Mouse (Mus musculus) heart, postnatal 14 days (tissue): ENCODE results near the gene Cd109. TPM values are rescaled to one million over a fixed set of nuclear protein-coding genes. Genes with fewer than 3 reads are reported as not detected.

Source experiments
- DNase-seq, 2 experiments: peaks; one replicate each; pipeline ENCODE4 v3.0.0; 2021 to 2022
- intact Hi-C: fragments of 180-260 bp; cut with DNase I; formaldehyde crosslinking; loops from one replicate; pipeline ENCODE4 v1.15.1; 2025
- total RNA-seq, 2 experiments: library from RNA; stranded (reverse); gene quantifications; 2 replicates each; pipeline ENCODE4 v1.2.3; 2021

Gene Cd109
- total RNA-seq, 2 experiments from 2014 or later, result 7.0 to 7.1 TPM

DNA sequence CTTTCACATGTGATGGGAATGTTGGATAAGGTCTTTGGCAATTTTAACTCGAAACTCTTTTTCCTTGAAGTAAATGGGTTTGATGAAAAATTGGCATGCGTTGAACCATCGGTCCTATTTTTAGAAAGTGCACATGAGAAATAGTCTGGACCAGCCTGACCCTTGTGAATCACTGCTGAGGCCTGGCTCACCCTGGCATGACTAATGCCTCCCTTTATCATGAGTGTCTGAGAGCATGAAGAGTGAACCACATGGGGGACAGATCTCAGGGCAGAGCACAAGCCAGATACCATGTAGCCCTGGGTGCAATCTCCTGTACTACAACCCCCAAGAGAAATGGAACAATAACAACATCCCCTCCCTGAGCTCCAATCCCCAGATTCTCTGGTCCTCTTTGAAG lies 18.6 kb downstream of the Cd109 start:
- DNase-seq, result no peak
- intact Hi-C loops, result no loop called here

DNA sequence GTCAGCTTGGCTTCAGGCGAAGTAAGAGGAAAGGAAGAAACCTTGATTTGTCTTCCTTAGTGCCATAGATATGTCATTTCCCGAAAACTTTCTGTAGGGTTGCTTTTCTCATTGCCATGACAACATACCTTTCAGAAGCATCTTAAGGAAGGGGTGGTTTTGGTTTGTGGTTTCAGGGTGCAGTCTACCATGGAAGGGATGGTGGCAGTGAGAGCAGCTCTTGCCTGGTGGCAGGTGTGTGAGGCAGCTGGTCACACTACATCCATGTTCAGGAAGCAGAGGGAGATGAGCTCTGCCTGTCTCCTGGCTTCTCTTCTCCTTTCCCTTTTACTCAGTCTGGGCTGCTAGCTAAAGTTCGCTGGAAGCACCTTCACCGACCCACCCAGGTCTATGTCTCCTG lies 26.0 kb downstream of the Cd109 start:
- intact Hi-C loops, result no loop called here
- no peak for DNase-seq

DNA sequence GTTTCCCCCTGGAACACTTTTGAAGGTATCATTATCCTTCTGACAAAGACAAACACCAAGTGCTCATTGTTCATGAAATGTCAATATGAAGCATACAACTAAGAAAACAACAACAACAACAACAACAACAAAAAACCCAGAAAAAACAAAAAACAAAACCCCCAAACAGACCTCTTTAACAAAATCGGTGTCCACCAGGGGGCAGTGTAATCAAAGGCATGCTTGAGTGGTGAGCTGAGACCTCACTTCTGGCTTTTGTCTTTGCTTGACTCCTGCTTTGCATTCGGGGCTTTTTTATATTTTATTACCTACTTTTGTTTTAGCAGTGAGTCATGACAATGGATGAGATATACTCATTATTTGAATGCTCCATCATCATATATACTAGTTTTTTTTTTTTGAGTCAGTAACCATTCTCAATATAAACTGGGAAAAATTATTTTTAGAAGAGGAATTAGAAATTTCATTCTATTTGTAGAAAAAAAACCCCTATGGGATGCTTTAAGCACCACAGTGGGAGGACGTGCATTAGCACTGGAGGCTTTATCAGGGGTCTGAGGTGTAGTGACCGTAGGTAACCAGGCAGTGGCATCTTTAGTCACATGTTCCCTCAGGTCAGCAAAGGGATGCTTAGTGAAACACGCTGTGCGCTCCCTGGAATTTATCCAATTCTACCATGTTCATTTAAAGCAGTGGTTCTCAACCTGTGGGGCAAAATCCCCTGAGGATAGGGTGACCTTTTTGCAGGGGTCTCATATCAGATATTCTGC lies 30.8 kb downstream of the Cd109 start:
- intact Hi-C loops, result no loop called here

DNA sequence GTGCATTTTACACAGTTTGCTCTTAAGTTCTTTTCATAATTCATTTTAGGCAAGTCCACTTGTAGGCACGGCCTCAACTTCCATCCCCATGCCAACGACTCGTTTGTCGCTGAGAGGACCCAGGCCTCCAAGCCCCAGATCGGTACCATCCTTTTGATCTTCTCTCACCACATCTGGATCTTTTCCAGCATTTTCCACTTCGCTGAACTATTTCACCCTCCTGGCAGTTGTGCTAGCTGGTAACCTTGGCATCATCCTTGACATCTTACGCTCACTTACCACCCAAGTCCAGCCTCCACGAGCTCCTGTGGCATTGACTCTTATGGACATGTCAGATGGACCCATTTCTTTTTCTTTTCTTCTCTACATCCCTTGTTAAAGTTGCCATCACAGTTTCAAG lies 33.3 kb downstream of the Cd109 start:
- intact Hi-C loops, result no loop called here
- DNase-seq, result no peak

More for the DNA sequence above, 30.8 kb downstream of the Cd109 start:
- DNase-seq, result peak; percentile 39 to 71

DNA sequence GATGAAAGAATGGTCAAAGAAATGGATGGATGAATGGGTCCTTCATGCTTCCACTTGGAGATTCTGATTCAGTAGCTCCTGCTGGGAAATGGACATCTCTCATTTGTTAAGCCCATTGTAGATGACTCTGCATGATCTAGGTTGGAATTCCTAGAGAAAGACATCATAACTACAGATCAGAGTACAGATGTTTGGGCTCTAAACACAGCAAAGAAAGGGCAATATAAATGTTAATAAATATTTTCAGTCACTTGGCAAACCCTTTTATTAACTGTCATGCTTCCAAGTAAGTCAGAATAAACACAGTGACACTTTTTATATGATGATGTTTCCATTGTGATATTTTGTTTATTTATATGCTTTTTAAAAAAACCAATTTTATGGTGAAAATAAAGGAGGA lies 34.1 kb downstream of the Cd109 start:
- intact Hi-C loops, result no loop called here
- DNase-seq, result no peak

DNA sequence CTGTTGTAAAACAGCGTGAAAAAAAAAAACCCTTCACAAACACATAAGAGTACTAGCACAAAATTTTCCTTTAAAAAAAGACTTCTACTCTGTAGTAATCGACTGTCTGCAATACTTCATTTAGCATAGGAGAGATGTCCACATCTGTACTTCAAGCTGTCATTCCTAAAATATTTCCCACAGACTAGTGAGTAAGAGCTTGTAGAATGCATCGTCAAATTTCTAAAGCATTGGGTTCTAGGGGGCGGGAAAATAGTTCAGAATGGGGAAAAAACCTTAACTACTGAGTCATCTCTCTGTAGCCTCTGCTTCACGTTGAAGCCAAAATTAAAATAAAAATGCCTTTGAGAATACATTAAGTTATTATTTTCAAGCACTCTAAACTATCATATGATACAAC lies 42.2 kb downstream of the Cd109 start:
- intact Hi-C loops, result no loop called here
- no peak for DNase-seq

DNA sequence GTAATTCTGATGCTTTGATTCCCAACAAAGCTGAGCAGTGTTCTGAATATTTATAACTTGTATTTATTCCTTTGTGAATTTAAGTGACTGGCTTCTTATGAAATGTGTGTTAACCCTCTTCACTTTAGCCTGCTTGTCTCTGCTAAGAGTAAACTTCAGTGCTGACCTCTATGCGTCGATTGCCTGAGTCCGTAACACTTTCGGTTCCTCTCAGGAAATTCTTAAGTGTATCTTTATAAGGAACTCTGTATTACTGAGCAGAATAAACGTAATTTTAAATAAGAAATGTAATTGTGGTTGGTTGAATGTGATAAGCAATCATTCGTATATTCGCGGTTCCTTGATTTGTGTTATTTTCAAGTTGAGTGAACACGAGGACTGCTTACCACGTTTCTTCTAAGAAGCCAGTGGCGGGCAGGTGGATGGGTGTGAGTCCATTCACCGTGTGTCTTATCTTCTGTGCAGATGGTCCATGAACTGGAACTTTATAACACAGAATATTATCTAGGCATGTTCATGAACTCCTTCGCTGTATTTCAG lies 56.2 kb downstream of the Cd109 start:
- no peak for DNase-seq

DNA sequence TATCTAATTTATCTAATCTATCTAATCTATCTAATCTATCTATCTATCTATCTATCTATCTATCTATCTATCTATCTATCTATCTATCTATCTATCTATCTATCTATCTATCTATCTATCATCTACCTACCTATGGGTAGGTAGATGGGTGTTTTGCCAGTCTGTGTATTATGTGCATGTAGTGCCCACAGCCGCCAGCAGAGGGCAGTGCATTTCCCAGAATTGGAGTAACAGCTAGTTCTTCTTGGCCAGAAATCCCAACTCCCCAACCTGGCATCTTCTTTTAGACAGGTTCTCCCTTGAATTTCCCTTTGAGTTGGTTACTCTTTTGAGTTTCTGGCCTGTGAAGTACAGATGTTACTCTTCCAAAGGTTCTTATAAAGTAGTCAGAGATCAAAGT lies 85.3 kb downstream of the Cd109 start:
- DNase-seq, result peak; percentile 53 to 72
- intact Hi-C loops, result no loop called here

More for the DNA sequence above, 56.2 kb downstream of the Cd109 start:
- intact Hi-C loops, result no loop called here

DNA sequence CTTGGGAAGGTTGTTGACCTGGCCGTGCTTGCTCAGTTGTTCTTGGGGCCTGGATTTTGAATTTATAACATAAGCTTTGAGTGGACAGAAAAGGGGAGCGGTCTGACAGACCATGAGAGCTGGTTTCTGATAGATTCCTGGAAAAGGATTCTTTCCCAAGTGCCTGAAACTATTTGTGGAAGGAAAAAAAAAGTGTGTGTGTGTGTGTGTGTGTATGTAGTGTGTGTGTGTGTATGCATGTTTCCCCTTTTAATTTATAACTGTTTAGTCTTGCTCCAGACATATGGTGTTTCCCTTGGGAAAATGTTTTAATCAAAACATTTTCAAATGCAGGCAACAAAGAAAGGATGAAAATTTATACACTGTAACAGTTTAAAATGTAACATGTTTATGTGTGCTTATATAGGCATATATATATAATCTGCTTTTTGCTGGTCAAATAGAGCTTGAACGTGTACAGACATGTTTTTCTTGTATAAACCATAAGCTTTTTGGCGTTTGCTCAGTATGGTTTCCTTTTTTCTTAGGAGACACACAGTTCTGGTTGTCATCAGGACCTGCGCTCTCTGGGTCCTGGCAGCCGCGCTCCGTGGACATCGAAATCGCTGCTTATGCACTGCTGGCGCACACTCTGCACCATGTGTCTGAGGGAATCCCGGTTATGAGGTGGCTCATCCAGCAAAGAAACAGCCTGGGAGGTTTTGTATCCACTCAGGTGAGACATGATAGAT lies 87.3 kb downstream of the Cd109 start:
- DNase-seq, result no peak
- intact Hi-C loops, result no loop called here

DNA sequence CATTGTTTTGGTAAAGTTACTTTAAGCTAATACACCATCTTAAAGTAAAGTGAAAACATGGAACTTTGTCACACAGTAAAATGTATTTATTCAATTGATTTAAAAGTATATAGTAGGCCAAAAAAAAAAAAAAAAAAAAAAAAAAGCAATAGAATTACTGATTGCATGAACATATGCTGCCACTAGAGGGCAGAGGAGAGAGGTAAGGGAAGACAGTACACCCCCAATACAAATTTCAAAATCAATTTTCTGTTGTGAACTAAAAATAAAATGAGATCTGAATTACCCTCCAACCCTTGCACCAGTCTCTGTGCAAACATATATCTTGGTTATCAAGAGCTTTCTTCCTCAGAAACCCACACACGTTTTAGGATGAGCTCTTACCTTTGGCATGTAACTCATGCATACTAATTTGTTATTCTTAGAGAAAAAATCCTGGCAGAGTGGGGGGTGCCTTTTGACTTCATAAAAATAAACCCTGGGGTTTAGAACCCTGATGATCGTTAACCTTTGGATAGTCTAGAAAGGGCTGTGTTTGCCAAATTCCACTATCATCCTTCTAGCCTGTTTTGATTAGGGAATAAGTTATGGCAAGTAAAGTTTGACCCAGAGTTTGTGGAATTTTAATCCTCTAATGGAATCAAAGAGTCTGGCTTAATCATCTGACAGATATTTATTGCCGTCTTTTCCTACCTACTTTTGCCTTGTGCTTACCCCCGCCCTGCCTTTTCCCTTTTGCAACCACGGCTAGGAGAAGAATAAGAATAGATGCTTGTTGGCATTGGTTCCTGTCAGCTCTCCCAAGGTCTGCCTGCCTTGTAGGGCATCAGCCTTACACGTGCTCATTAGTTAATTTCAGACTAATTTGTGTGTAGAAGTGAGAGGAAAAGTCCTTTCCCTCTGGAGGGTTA lies 105.8 kb downstream of the Cd109 start:
- DNase-seq, result no peak

DNA sequence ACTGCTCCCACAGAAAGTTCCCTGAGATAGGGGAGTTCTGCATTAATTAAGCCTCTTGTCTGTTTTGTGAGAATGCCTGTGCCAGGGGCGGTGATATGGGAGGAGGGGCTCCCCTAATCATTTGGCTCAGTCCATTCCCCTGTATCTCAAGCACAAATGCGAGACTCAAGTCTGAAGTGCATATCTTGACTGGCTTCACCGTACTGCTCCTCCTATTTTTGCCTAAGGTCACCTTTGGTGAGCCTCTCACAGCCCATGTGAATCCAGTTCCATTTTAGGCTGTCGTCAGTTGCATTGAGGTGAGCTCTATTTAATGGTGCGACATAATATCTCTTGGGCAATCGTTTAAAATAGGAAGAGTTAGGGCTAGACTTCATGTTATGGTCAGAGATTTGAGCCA lies 116.6 kb downstream of the Cd109 start:
- DNase-seq, result no peak
- intact Hi-C loops, result no loop called here

More for the DNA sequence above, 105.8 kb downstream of the Cd109 start:
- intact Hi-C loops, result no loop called here

DNA sequence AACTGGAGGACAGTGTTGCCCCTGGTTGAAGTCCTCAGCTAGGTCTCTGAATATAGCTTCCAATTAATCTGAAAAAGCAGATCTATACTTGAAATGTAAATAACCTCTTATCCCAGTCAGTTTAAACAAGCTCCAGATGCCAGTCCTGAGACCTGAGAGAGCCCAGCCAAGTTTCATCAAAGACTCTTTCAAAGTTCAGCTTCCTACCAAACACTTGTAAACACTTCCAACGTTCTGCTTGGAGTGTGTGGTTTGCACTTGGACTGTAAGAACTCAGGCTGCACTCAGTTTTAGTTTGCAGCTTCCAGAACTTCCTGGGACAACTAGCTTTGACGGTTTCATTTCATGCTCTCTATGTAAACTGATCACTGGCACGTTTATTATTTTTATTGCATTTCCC lies 120.2 kb downstream of the Cd109 start:
- DNase-seq, result no peak
- intact Hi-C loops, result no loop called here

DNA sequence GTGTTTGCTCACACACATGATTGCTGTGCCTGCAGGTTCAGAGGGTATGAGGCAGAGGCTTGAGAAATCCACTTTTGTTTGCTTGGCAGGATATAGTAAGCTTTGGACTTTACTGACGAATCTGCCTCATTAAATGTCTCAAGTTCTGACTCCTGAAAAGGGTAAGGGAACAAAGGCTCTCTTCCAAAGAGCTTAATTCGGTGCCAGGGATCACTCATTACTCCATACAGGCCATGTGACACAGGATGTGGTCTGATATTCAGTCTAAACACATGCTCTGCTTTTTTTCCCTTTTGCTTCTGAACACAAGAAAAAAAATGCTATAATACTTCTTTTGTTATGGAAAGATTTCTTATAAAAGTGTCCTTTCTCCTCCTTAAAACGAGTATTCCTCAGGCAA lies 126.7 kb downstream of the Cd109 start:
- intact Hi-C loops, result no loop called here
- no peak for DNase-seq

DNA sequence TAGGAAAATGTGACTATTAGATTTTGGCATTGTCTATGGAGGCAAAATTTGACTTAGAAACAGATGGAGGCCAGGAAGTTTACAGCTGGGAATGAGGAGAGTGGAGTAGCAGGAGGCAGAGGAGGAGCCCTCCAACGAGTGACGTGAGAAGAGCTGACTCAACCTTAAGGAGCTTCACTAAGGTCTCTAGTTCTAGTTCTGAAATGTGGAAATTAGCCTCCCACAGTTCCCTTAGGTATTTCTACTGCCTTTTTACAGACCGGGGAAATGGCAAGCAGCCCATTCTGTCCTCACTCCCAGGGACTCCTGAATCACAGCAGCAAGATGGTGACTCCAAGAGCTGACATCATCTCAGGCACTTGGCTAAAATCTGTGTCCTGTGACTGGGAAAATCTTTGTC lies 134.9 kb downstream of the Cd109 start:
- DNase-seq, result peak; percentile 46 to 53
- intact Hi-C loops, result no loop called here

Other genes starting within 250 kb of the Cd109 start
- not detected for gene Dppa5a, start 247.4 kb upstream of the Cd109 start, total RNA-seq
- not detected for gene Ooep, start 236.8 kb upstream of the Cd109 start, total RNA-seq
- not detected for gene Ddx43, start 219.8 kb upstream of the Cd109 start, total RNA-seq
- gene Cgas, start 172.3 kb upstream of the Cd109 start, total RNA-seq, result under 1 TPM; 0.45 to 0.68 TPM
- gene Mto1, start 167.3 kb upstream of the Cd109 start, total RNA-seq, result 10 to 100 TPM; 20.6 to 23.5 TPM
- not detected for gene Gm17324, start 166.8 kb upstream of the Cd109 start, total RNA-seq
- gene Eef1a1, start 126.4 kb upstream of the Cd109 start, total RNA-seq, result 1,000 to 10,000 TPM; 1,986 to 2,287 TPM
- 1 to 10 TPM; 5.7 to 6.9 TPM for gene Slc17a5, start 27.5 kb upstream of the Cd109 start, total RNA-seq